ENCODE assay signal across 25 mouse cellular contexts in genomic region chr11:75568962-75569361, GRCm38 (mm10). TPM values are rescaled to one million over a fixed set of nuclear protein-coding genes. Genes with fewer than 3 reads are reported as not detected.
DNase-seq lines count a peak whose midpoint lies in the region; ATAC-seq and TF ChIP-seq lines count a peak whose summit lies in the region.
"Had no signal": no experiment of that assay in that cellular context is flagged by ENCODE, and none has a peak within 500 bp of the region (broad histone marks: within the 10 kb centered on the region; RNA-seq: fewer than 3 reads in every experiment).

No protein-coding gene starts in this region.

- 89% methylated on average over 12 of the region's 12 CpGs for WGBS in heart, embryonic 11.5 days (ENCODE audit: insufficient replicate concordance)
- 89% methylated on average over 12 of the region's 12 CpGs for WGBS in kidney, embryonic 15.5 days
- 69% methylated on average over 12 of the region's 12 CpGs for WGBS in intestine, embryonic 15.5 days
- 96% methylated on average over 12 of the region's 12 CpGs for WGBS in midbrain, postnatal 0 days

- no peak overlapping the region for H3K4me3 ChIP-seq in heart, embryonic 11.5 days (ENCODE audit: low read depth, low read length)
- H3K4me3 ChIP-seq in kidney, embryonic 15.5 days (replicated peaks) = no peak overlapping the region
- no peak overlapping the region for H3K4me3 ChIP-seq in intestine, embryonic 15.5 days (replicated peaks)
- H3K4me3 ChIP-seq in midbrain, postnatal 0 days (ENCODE audit: low read depth, low read length) = no peak overlapping the region
- H3K4me3 ChIP-seq: embryonic facial prominence, embryonic 12.5 days; heart, embryonic 13.5 days; limb, embryonic 10.5 days had no signal

- H3K27ac ChIP-seq in heart, embryonic 11.5 days (ENCODE audit: low read depth, low read length) = no peak overlapping the region
- H3K27ac ChIP-seq in kidney, embryonic 15.5 days = no peak overlapping the region
- H3K27ac ChIP-seq in intestine, embryonic 15.5 days = peak overlapping the region; percentile 33
- H3K27ac ChIP-seq in midbrain, postnatal 0 days (ENCODE audit: low read depth, low read length) = no peak overlapping the region
- H3K27ac ChIP-seq: embryonic facial prominence, embryonic 12.5 days; heart, embryonic 13.5 days; hindbrain, postnatal 0 days; limb, embryonic 10.5 days had no signal

- H3K36me3 ChIP-seq in heart, embryonic 11.5 days (ENCODE audit: control insufficient read depth, insufficient read depth, low read length) = no peaks in the 10 kb centered on the region
- H3K36me3 ChIP-seq in kidney, embryonic 15.5 days = 0 out of 2 replicates have a peak, but pooled peaks cover 6% of the 10 kb centered on the region
- H3K36me3 ChIP-seq in intestine, embryonic 15.5 days = no peaks in the 10 kb centered on the region
- peaks cover 52% of the 10 kb centered on the region for H3K36me3 ChIP-seq in midbrain, postnatal 0 days (ENCODE audit: insufficient read depth, low read length)
- H3K36me3 ChIP-seq: embryonic facial prominence, embryonic 12.5 days had no signal

- TF ChIP-seq CTCF in midbrain, postnatal 0 days (IDR thresholded peaks at IDR 0.05) = no peak

- no peaks in the 10 kb centered on the region for H3K9me3 ChIP-seq in heart, embryonic 11.5 days (replicated peaks; ENCODE audit: control insufficient read depth, low read length)
- H3K9me3 ChIP-seq in kidney, embryonic 15.5 days (replicated peaks) = no peaks in the 10 kb centered on the region; the same call in 1 of the 2 replicates
- no peaks in the 10 kb centered on the region for H3K9me3 ChIP-seq in intestine, embryonic 15.5 days
- no peaks in the 10 kb centered on the region for H3K9me3 ChIP-seq in midbrain, postnatal 0 days (ENCODE audit: low read length)
- H3K9me3 ChIP-seq: embryonic facial prominence, embryonic 12.5 days; heart, embryonic 13.5 days; limb, embryonic 10.5 days had no signal

- no peak overlapping the region for H3K4me2 ChIP-seq in heart, embryonic 11.5 days
- H3K4me2 ChIP-seq in kidney, embryonic 15.5 days = no peak overlapping the region
- no peak overlapping the region for H3K4me2 ChIP-seq in intestine, embryonic 15.5 days (replicated peaks)
- H3K4me2 ChIP-seq in midbrain, postnatal 0 days (ENCODE audit: low read depth, low read length, poor library complexity, severe bottlenecking) = no peak overlapping the region
- H3K4me2 ChIP-seq: embryonic facial prominence, embryonic 12.5 days; heart, embryonic 13.5 days; liver, embryonic 11.5 days; midbrain, embryonic 11.5 days had no signal

- ATAC-seq in heart, embryonic 11.5 days (replicated peaks; ENCODE audit: insufficient number of reproducible peaks, low FRiP score, low TSS enrichment) = no peak
- ATAC-seq in kidney, embryonic 15.5 days (replicated peaks; ENCODE audit: low FRiP score) = no peak
- ATAC-seq in intestine, embryonic 15.5 days = no peak
- ATAC-seq in midbrain, postnatal 0 days (ENCODE audit: low FRiP score) = no peak
- ATAC-seq: forebrain, postnatal 0 days; hindbrain, postnatal 0 days; liver, postnatal 0 days had no signal

- peaks cover 25% of the 10 kb centered on the region for H3K27me3 ChIP-seq in heart, embryonic 11.5 days (ENCODE audit: control insufficient read depth, insufficient read depth, low read length)
- H3K27me3 ChIP-seq in kidney, embryonic 15.5 days = no peaks in the 10 kb centered on the region
- no peaks in the 10 kb centered on the region for H3K27me3 ChIP-seq in intestine, embryonic 15.5 days (replicated peaks)
- no peaks in the 10 kb centered on the region for H3K27me3 ChIP-seq in midbrain, postnatal 0 days (ENCODE audit: insufficient read depth, low read length)
- H3K27me3 ChIP-seq: embryonic facial prominence, embryonic 12.5 days had no signal

- peaks cover 42% of the 10 kb centered on the region for H3K4me1 ChIP-seq in heart, embryonic 11.5 days (ENCODE audit: control insufficient read depth, insufficient read depth, low read length)
- H3K4me1 ChIP-seq in kidney, embryonic 15.5 days = peaks cover 41% of the 10 kb centered on the region
- H3K4me1 ChIP-seq in intestine, embryonic 15.5 days (replicated peaks) = peaks cover 49% of the 10 kb centered on the region
- H3K4me1 ChIP-seq in midbrain, postnatal 0 days (ENCODE audit: insufficient read depth, low read length) = no peaks in the 10 kb centered on the region

- DNase-seq in heart, adult 11 months = peak; percentile 91
- peak; percentile 67 to 80 for DNase-seq in kidney, postnatal 25 days
- peak; percentile 80 to 81 for DNase-seq in kidney, postnatal 36 days
- no peak for DNase-seq in midbrain, postnatal 0 days (ENCODE audit: low spot score)
- DNase-seq in embryo, embryonic 10 days (ENCODE audit: low spot score) = no peak
- DNase-seq: adrenal gland, postnatal 10 days; forebrain, postnatal 0 days; gastrocnemius, postnatal 14 days; heart, adult 18-20 months; heart, postnatal 14 days; liver, postnatal 0 days; lung, postnatal 10 days; thymus, postnatal 14 days had no signal

- no peak overlapping the region for H3K9ac ChIP-seq in heart, embryonic 11.5 days (ENCODE audit: low read depth, low read length)
- H3K9ac ChIP-seq in kidney, embryonic 15.5 days = no peak overlapping the region
- no peak overlapping the region for H3K9ac ChIP-seq in intestine, embryonic 15.5 days
- no peak overlapping the region for H3K9ac ChIP-seq in midbrain, postnatal 0 days (replicated peaks; ENCODE audit: low read length, poor library complexity, severe bottlenecking)
- H3K9ac ChIP-seq: embryonic facial prominence, embryonic 12.5 days; forebrain, postnatal 0 days; heart, embryonic 13.5 days; liver, postnatal 0 days had no signal

RNA-seq across cellular contexts. Expression of gene Pitpna, which starts 18.9 kb away (rescaled TPM):
- 57.1 and 59.7 TPM in 2 replicates for polyA plus RNA-seq in heart, embryonic 11.5 days (2014; fragmentation: Nextera tagmentation; extraction: Ambion mirVana)
- 77.6 and 83.5 TPM in 2 replicates for polyA plus RNA-seq in kidney, embryonic 15.5 days (2015; fragmentation: Nextera tagmentation; extraction: Ambion mirVana)
- 92.3 and 102 TPM in 2 replicates for polyA plus RNA-seq in intestine, embryonic 15.5 days (2015; fragmentation: Nextera tagmentation; extraction: Ambion mirVana)
- 105 and 108 TPM in 2 replicates for total RNA-seq in midbrain, postnatal 0 days (2014; rRNA removed)
- 91.7 and 106 TPM in 2 replicates for polyA plus RNA-seq in midbrain, postnatal 0 days (2015; fragmentation: Nextera tagmentation; extraction: Ambion mirVana)

RNA-seq across cellular contexts. Expression of gene Slc43a2, which starts 37.5 kb away (rescaled TPM):
- polyA plus RNA-seq in heart, embryonic 11.5 days (2014; fragmentation: Nextera tagmentation; extraction: Ambion mirVana) = 2.7 and 4.2 TPM in 2 replicates
- polyA plus RNA-seq in kidney, embryonic 15.5 days (2015; fragmentation: Nextera tagmentation; extraction: Ambion mirVana) = 7.5 and 8.0 TPM in 2 replicates
- polyA plus RNA-seq in intestine, embryonic 15.5 days (2015; fragmentation: Nextera tagmentation; extraction: Ambion mirVana) = 11.7 and 12.9 TPM in 2 replicates
- total RNA-seq in midbrain, postnatal 0 days (2014; rRNA removed) = 34.3 and 34.5 TPM in 2 replicates
- 17.0 and 20.4 TPM in 2 replicates for polyA plus RNA-seq in midbrain, postnatal 0 days (2015; fragmentation: Nextera tagmentation; extraction: Ambion mirVana)

RNA-seq across cellular contexts. Expression of gene Scarf1, which starts 55.6 kb away (rescaled TPM):
- polyA plus RNA-seq in heart, embryonic 11.5 days (2014; fragmentation: Nextera tagmentation; extraction: Ambion mirVana) = 7.6 and 8.7 TPM in 2 replicates
- 15.0 and 15.4 TPM in 2 replicates for polyA plus RNA-seq in kidney, embryonic 15.5 days (2015; fragmentation: Nextera tagmentation; extraction: Ambion mirVana)
- 5.7 TPM in 2 replicates for polyA plus RNA-seq in intestine, embryonic 15.5 days (2015; fragmentation: Nextera tagmentation; extraction: Ambion mirVana)
- total RNA-seq in midbrain, postnatal 0 days (2014; rRNA removed) = 3.6 and 3.8 TPM in 2 replicates
- polyA plus RNA-seq in midbrain, postnatal 0 days (2015; fragmentation: Nextera tagmentation; extraction: Ambion mirVana) = 3.0 and 3.5 TPM in 2 replicates
- total RNA-seq: monocyte, adult 5-6 weeks; neutrophil, adult 5-6 weeks had no signal

RNA-seq across cellular contexts. Expression of gene Rilp, which starts 59.1 kb away (rescaled TPM):
- polyA plus RNA-seq in heart, embryonic 11.5 days (2014; fragmentation: Nextera tagmentation; extraction: Ambion mirVana) = 0.94 and 2.0 TPM in 2 replicates
- 1.3 TPM in 2 replicates for polyA plus RNA-seq in kidney, embryonic 15.5 days (2015; fragmentation: Nextera tagmentation; extraction: Ambion mirVana)
- 1.6 and 2.3 TPM in 2 replicates for polyA plus RNA-seq in intestine, embryonic 15.5 days (2015; fragmentation: Nextera tagmentation; extraction: Ambion mirVana)
- 5.7 and 7.0 TPM in 2 replicates for total RNA-seq in midbrain, postnatal 0 days (2014; rRNA removed)
- 6.9 and 7.5 TPM in 2 replicates for polyA plus RNA-seq in midbrain, postnatal 0 days (2015; fragmentation: Nextera tagmentation; extraction: Ambion mirVana)
- total RNA-seq: megakaryocyte progenitor cell, adult 5-6 weeks; neutrophil, adult 5-6 weeks had no signal

Comparison
In these comparisons a context has a peak if more than half of its experiments do, and no peak if none do; other contexts are left out.
1. DNase-seq: peak in heart, adult 11 months (single experiment), kidney, postnatal 25 days (2 of 2) and kidney, postnatal 36 days (2 of 2); none in midbrain, postnatal 0 days (single experiment) and embryo, embryonic 10 days (single experiment).